Comparison of ENCODE assay signal across 11 mouse cellular contexts in the genomic region with DNA sequence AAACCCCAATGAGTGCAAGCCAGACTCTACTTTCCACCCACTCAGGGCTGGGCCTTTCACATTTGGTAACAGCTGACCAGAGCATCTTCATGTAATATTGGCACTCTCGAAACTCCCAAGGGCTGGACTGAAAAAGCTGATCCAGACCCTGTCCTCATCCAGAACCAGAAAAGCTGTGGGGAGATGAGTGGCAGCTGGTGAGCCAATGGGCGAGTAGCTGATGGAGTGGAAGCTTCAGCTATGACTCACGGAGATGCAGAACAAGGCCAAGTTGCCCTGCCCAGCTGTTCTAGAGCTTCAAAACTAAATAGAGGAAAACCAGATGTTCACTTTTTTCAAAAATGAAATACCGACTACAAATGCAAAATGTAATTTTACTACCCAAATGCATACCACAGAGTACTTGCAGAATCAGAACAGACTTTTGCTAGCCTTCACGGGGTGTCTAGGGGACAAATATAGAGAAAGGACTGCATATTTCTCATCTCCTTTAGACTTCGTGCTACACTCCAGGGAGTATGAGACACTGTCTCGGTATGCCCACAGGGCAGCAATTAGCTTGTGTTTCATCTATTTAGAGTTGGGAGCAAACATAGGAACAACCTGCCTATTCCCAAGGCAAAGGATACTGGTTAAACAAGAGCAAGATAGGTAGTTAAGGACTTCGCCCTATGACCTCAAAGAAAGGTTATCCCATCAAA. TPM values are rescaled to one million over a fixed set of nuclear protein-coding genes. Genes with fewer than 3 reads are reported as not detected.
DNase-seq lines count a peak whose midpoint lies in the region; ATAC-seq and TF ChIP-seq lines count a peak whose summit lies in the region.
"Had no signal": no experiment of that assay in that cellular context is flagged by ENCODE, and none has a peak within 500 bp of the region (broad histone marks: within the 10 kb centered on the region; RNA-seq: fewer than 3 reads in every experiment).

No protein-coding gene starts in this region.

- intact Hi-C loops in heart, postnatal 36 days (cut with DNase I), result no loop called here

- no peak overlapping the region for H3K27ac ChIP-seq in layer of hippocampus, adult 2 months
- H3K27ac ChIP-seq: midbrain, embryonic 10.5 days had no signal

- H3K4me3 ChIP-seq in layer of hippocampus, adult 2 months, result no peak overlapping the region
- H3K4me3 ChIP-seq: erythroblast, embryonic 14.5 days; midbrain, embryonic 10.5 days had no signal

- no peak for TF ChIP-seq CTCF in layer of hippocampus, adult 2 months (conservative IDR thresholded peaks at IDR 0.05)

- no peak for ATAC-seq in granulocyte monocyte progenitor cell, adult 5-6 weeks (replicated peaks; ENCODE audit: poor library complexity, severe bottlenecking)

- DNase-seq in kidney, postnatal 36 days, result peak; percentile 11 to 14
- no peak for DNase-seq in kidney, adult 18-20 months
- DNase-seq in adrenal gland, postnatal 36 days, result peak; percentile 29 to 31
- DNase-seq in heart, postnatal 36 days, result peak; percentile 62 to 64
- DNase-seq in testis, postnatal 10 days (ENCODE audit: low spot score), result peak; percentile 37
- DNase-seq in spleen, adult 18-20 months, result no peak
- no peak for DNase-seq in layer of hippocampus, adult 2 months (ENCODE audit: low spot score in 2 of 2)
- DNase-seq: thymus, postnatal 25 days had no signal

RNA-seq across cellular contexts. Expression of a gene that starts 22.7 kb away (rescaled TPM):
- 10 to 100 TPM; 29.7 to 77.4 TPM for total RNA-seq in adrenal gland, postnatal 36 days (2021)
- total RNA-seq in heart, postnatal 36 days (2021), result 10 to 100 TPM; 85.3 to 92.6 TPM
- 1 to 10 TPM; 3.1 to 3.8 TPM for total RNA-seq in layer of hippocampus, adult 2 months (2021)
- 0.43 TPM in 1 of 2 replicates, not detected in the other for total RNA-seq in granulocyte monocyte progenitor cell, adult 5-6 weeks (2014; fragmentation: Nextera tagmentation)
- 0.41 TPM in 1 of 2 replicates, not detected in the other for total RNA-seq in granulocyte monocyte progenitor cell, adult 5-6 weeks (2017)

Comparison
In these comparisons a context has a peak if more than half of its experiments do, and no peak if none do; other contexts are left out.
1. DNase-seq: peak in kidney, postnatal 36 days (2 of 2), adrenal gland, postnatal 36 days (2 of 2), heart, postnatal 36 days (2 of 2) and testis, postnatal 10 days (single experiment); none in kidney, adult 18-20 months (single experiment), spleen, adult 18-20 months (0 of 2) and layer of hippocampus, adult 2 months (0 of 2).
2. RNA of a gene that starts 22.7 kb away (total RNA-seq): 85.3 to 92.6 TPM in heart, postnatal 36 days and 29.7 to 77.4 TPM in adrenal gland, postnatal 36 days; 3.1 to 3.8 TPM in layer of hippocampus, adult 2 months and 0.41 to 0.43 TPM in granulocyte monocyte progenitor cell, adult 5-6 weeks; every median in the first group is over 4 times any median in the second.